Mouse (Mus musculus): ENCODE measurements around the gene Ifna4. TPM values are rescaled to one million over a fixed set of nuclear protein-coding genes. Genes with fewer than 3 reads are reported as not detected.

The Ifna4 gene
- polyA plus RNA-seq, 1 experiment from 2014 or later: not detected

DNA sequence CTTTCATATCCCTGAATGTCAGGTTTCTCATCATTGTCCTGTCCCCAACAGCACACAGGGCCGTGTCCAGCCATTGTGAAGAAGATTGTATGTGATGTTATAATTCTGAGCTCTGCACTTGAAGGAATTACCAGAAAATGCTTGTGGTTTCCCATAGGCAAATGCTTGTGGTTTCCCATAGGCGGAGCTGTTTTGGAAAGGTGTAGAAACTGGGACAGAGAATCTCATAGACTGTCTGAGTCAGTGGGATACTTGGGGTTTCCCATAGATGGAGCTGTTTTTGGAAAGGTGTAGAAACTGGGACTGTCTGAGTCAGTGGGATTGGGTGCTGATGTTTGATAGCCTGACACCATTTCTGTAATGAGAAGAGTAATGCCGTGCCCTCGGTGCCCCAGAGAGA is 34.9 kb downstream of the Ifna4 start:
- no peaks in the 10 kb centered on the region for H3K27me3 ChIP-seq (ENCODE audit: control insufficient read depth, insufficient read depth, low read depth, low read length)
- no peak overlapping the region for H3K4me2 ChIP-seq (ENCODE audit: low read depth, low read length)
- ATAC-seq (ENCODE audit: low read depth): no peak
- H3K4me1 ChIP-seq (ENCODE audit: control insufficient read depth, low read depth, low read length): peaks cover 25% of the 10 kb centered on the region
- no peak overlapping the region for H3K9ac ChIP-seq (ENCODE audit: low read depth, low read length)
- H3K27ac ChIP-seq (ENCODE audit: low read length): no peak overlapping the region
- H3K4me3 ChIP-seq (ENCODE audit: low read depth, low read length): no peak overlapping the region
- H3K36me3 ChIP-seq (ENCODE audit: control insufficient read depth, insufficient read depth): no peaks in the 10 kb centered on the region
- 52% methylated on average over 4 of the region's 4 CpGs for WGBS (ENCODE audit: insufficient replicate concordance)
- H3K9me3 ChIP-seq (replicated peaks; ENCODE audit: control insufficient read depth, low read length): no peaks in the 10 kb centered on the region

DNA sequence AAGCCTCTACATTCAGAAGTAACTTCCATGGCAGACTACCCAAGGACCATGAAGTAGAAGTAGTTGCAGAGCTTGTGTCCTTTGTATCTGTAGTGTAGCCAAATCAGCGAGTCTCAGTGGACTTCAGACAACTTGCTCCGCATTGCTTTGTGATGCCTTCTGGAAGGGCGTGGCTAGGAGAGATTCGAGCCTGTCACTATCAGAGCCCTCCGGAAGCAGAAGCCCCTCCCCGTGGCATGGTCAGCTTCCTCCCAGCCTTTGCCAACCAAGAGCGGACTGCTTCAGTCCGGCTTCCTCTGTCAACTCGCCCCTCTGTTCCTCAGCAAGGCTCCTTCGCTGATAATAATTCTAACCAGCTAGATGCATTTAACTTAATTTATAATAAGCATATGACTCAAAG is 36.6 kb downstream of the Ifna4 start:
- WGBS (ENCODE audit: insufficient replicate concordance): 14% methylated on average over 10 of the region's 10 CpGs
- H3K4me2 ChIP-seq (ENCODE audit: low read depth, low read length): peak overlapping the region; percentile 43
- no peak overlapping the region for H3K27ac ChIP-seq (ENCODE audit: low read length)
- peak; percentile 64 for ATAC-seq (ENCODE audit: low read depth)
- H3K4me1 ChIP-seq (ENCODE audit: control insufficient read depth, low read depth, low read length): peaks cover 25% of the 10 kb centered on the region
- H3K9me3 ChIP-seq (replicated peaks; ENCODE audit: control insufficient read depth, low read length): no peaks in the 10 kb centered on the region
- no peak overlapping the region for H3K4me3 ChIP-seq (ENCODE audit: low read depth, low read length)
- H3K36me3 ChIP-seq (ENCODE audit: control insufficient read depth, insufficient read depth): no peaks in the 10 kb centered on the region
- no peaks in the 10 kb centered on the region for H3K27me3 ChIP-seq (ENCODE audit: control insufficient read depth, insufficient read depth, low read depth, low read length)
- no peak overlapping the region for H3K9ac ChIP-seq (ENCODE audit: low read depth, low read length)

DNA sequence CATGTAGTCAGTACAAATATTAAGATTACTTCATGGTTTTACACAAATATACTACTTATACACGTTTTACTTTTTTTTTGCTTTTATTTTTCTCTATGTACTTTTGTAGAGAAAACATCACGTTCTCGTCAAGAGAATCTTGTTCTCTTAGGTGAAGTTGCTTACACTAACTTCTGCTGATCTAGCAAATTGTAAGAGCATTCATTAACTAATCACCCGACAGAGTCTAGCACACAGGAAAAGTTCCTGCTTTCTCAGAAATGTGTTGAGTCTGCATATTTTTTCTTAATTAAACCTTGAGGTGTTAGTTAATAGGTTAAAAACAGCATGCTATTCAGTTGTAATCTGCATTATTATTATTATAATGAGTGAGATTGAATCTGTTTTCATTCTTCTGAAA is 37.1 kb downstream of the Ifna4 start:
- Histone ChIP-seq H3K27ac (ENCODE audit: low read length) (no peak overlapping the region), H3K4me1 (ENCODE audit: control insufficient read depth, low read depth, low read length) (peaks cover 25% of the 10 kb centered on the region), H3K4me2 (ENCODE audit: low read depth, low read length) (no peak overlapping the region), H3K9ac (ENCODE audit: low read depth, low read length) (no peak overlapping the region), H3K36me3 (ENCODE audit: control insufficient read depth, insufficient read depth) (no peaks in the 10 kb centered on the region), H3K9me3 (replicated peaks; ENCODE audit: control insufficient read depth, low read length) (no peaks in the 10 kb centered on the region), H3K4me3 (ENCODE audit: low read depth, low read length) (no peak overlapping the region), H3K27me3 (ENCODE audit: control insufficient read depth, insufficient read depth, low read depth, low read length) (no peaks in the 10 kb centered on the region)
- WGBS (ENCODE audit: insufficient replicate concordance): 40% methylated on average over 4 of the region's 4 CpGs
- no peak for ATAC-seq (ENCODE audit: low read depth)

DNA sequence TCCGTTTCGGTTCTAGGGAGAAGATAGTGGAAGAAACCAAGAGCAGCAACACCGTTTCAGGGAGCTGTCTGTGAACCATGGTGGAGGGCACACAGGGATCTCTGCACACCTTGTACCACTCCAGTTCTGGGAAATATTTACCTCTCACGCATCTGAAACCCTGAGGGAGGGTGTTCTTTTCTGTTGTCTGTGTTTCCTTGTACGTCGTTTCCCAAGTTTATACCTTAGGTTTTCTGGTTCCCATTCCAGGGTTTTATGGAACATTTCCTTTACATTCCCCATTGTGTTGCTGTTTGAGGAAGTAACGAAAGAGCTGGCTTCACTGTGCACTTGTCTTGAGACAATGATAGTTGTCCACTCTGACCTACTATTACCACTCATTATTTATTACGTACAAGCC is 38.4 kb downstream of the Ifna4 start, which contains the start of gene Ifne:
Ifne (minus strand) TSS at position 101 of the 400 bp plus-strand sequence.
- no peak for ATAC-seq (ENCODE audit: low read depth)
- H3K9me3 ChIP-seq (replicated peaks; ENCODE audit: control insufficient read depth, low read length): no peaks in the 10 kb centered on the region
- no peak within 1 kb of the TSS for H3K9ac ChIP-seq (ENCODE audit: low read depth, low read length)
- H3K27ac ChIP-seq (ENCODE audit: low read length): no peak within 1 kb of the TSS
- H3K4me2 ChIP-seq (ENCODE audit: low read depth, low read length): no peak within 1 kb of the TSS
- peaks cover 24% of the 10 kb centered on the region for H3K4me1 ChIP-seq (ENCODE audit: control insufficient read depth, low read depth, low read length)
- H3K36me3 ChIP-seq (ENCODE audit: control insufficient read depth, insufficient read depth): no peaks in the 10 kb centered on the region
- WGBS (ENCODE audit: insufficient replicate concordance): 68% methylated on average over 8 of the region's 8 CpGs
- H3K4me3 ChIP-seq (ENCODE audit: low read depth, low read length): no peak within 1 kb of the TSS
- H3K27me3 ChIP-seq (ENCODE audit: control insufficient read depth, insufficient read depth, low read depth, low read length): no peaks in the 10 kb centered on the region

DNA sequence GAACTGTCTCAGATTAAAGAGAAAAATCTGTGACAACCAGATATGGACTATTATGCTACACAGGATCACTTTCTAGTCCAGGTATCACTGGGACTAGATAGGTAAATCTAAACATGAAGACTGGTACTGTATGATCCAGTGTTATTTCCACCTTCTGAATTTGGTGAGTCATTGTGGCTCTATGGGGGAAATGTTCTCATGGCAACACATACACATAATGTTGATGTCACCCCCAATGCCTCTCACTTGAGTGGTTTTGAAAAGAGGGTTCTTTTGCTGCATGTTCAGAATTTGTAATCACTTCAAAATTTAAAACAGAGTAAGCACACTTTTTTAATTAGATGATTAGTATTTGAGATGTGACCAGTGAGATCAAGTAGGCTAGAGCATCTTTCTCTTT is 46.6 kb downstream of the Ifna4 start:
- Histone ChIP-seq H3K4me3 (ENCODE audit: low read depth, low read length) (no peak overlapping the region), H3K27me3 (ENCODE audit: control insufficient read depth, insufficient read depth, low read depth, low read length) (no peaks in the 10 kb centered on the region), H3K4me2 (ENCODE audit: low read depth, low read length) (no peak overlapping the region), H3K9me3 (replicated peaks; ENCODE audit: control insufficient read depth, low read length) (no peaks in the 10 kb centered on the region), H3K27ac (ENCODE audit: low read length) (no peak overlapping the region), H3K36me3 (ENCODE audit: control insufficient read depth, insufficient read depth) (no peaks in the 10 kb centered on the region), H3K4me1 (ENCODE audit: control insufficient read depth, low read depth, low read length) (no peaks in the 10 kb centered on the region), H3K9ac (ENCODE audit: low read depth, low read length) (no peak overlapping the region)
- no peak for ATAC-seq (ENCODE audit: low read depth)

Other genes starting within 250 kb of the Ifna4 start
- not detected in 2 replicates for gene Ifna9, start 249.5 kb upstream of the Ifna4 start, polyA plus RNA-seq (2015; fragmentation: Nextera tagmentation; extraction: Ambion mirVana)
- not detected in 2 replicates for gene Ifna12, start 238.5 kb upstream of the Ifna4 start, polyA plus RNA-seq (2015; fragmentation: Nextera tagmentation; extraction: Ambion mirVana)
- gene C87499, start 207.4 kb upstream of the Ifna4 start, polyA plus RNA-seq (2015; fragmentation: Nextera tagmentation; extraction: Ambion mirVana): not detected in 2 replicates
- not detected in 2 replicates for gene Ifna13, start 197.4 kb upstream of the Ifna4 start, polyA plus RNA-seq (2015; fragmentation: Nextera tagmentation; extraction: Ambion mirVana)
- not detected in 2 replicates for gene Ifna16, start 164.9 kb upstream of the Ifna4 start, polyA plus RNA-seq (2015; fragmentation: Nextera tagmentation; extraction: Ambion mirVana)
- gene Ifna2, start 157.9 kb upstream of the Ifna4 start, polyA plus RNA-seq (2015; fragmentation: Nextera tagmentation; extraction: Ambion mirVana): not detected in 2 replicates
- gene Ifnab, start 150.5 kb upstream of the Ifna4 start, polyA plus RNA-seq (2015; fragmentation: Nextera tagmentation; extraction: Ambion mirVana): not detected in 2 replicates
- 0.25 and 0.32 TPM in 2 replicates for gene Gm26566, start 120.1 kb upstream of the Ifna4 start, polyA plus RNA-seq (2015; fragmentation: Nextera tagmentation; extraction: Ambion mirVana)
- 22.4 and 23.5 TPM in 2 replicates for gene Klhl9, start 119.4 kb upstream of the Ifna4 start, polyA plus RNA-seq (2015; fragmentation: Nextera tagmentation; extraction: Ambion mirVana)
- not detected in 2 replicates for gene Gm13271, start 87.0 kb upstream of the Ifna4 start, polyA plus RNA-seq (2015; fragmentation: Nextera tagmentation; extraction: Ambion mirVana)
- gene Gm13283, start 81.7 kb upstream of the Ifna4 start, polyA plus RNA-seq (2015; fragmentation: Nextera tagmentation; extraction: Ambion mirVana): 0.07 TPM in 1 of 2 replicates, not detected in the other
- gene Gm13290, start 68.0 kb upstream of the Ifna4 start, polyA plus RNA-seq (2015; fragmentation: Nextera tagmentation; extraction: Ambion mirVana): 0.11 TPM in 1 of 2 replicates, not detected in the other
- not detected in 2 replicates for gene Gm13289, start 64.9 kb upstream of the Ifna4 start, polyA plus RNA-seq (2015; fragmentation: Nextera tagmentation; extraction: Ambion mirVana)
- gene Gm13272, start 62.0 kb upstream of the Ifna4 start, polyA plus RNA-seq (2015; fragmentation: Nextera tagmentation; extraction: Ambion mirVana): not detected in 2 replicates
- not detected in 2 replicates for gene Ifnz, start 59.7 kb upstream of the Ifna4 start, polyA plus RNA-seq (2015; fragmentation: Nextera tagmentation; extraction: Ambion mirVana)
- not detected in 2 replicates for gene Gm13276, start 56.2 kb upstream of the Ifna4 start, polyA plus RNA-seq (2015; fragmentation: Nextera tagmentation; extraction: Ambion mirVana)
- not detected in 2 replicates for gene Gm13277, start 53.2 kb upstream of the Ifna4 start, polyA plus RNA-seq (2015; fragmentation: Nextera tagmentation; extraction: Ambion mirVana)
- not detected in 2 replicates for gene Gm13278, start 50.3 kb upstream of the Ifna4 start, polyA plus RNA-seq (2015; fragmentation: Nextera tagmentation; extraction: Ambion mirVana)
- not detected in 2 replicates for gene Gm13275, start 47.4 kb upstream of the Ifna4 start, polyA plus RNA-seq (2015; fragmentation: Nextera tagmentation; extraction: Ambion mirVana)
- not detected in 2 replicates for gene Gm13279, start 44.5 kb upstream of the Ifna4 start, polyA plus RNA-seq (2015; fragmentation: Nextera tagmentation; extraction: Ambion mirVana)
- gene Gm13285, start 42.2 kb upstream of the Ifna4 start, polyA plus RNA-seq (2015; fragmentation: Nextera tagmentation; extraction: Ambion mirVana): 0.15 and 0.23 TPM in 2 replicates
- gene Gm13287, start 38.6 kb upstream of the Ifna4 start, polyA plus RNA-seq (2015; fragmentation: Nextera tagmentation; extraction: Ambion mirVana): not detected in 2 replicates
- gene Gm13288, start 36.3 kb upstream of the Ifna4 start, polyA plus RNA-seq (2015; fragmentation: Nextera tagmentation; extraction: Ambion mirVana): not detected in 2 replicates
- gene Ifna7, start 25.6 kb upstream of the Ifna4 start, polyA plus RNA-seq (2015; fragmentation: Nextera tagmentation; extraction: Ambion mirVana): not detected in 2 replicates
- gene Ifna11, start 21.9 kb upstream of the Ifna4 start, polyA plus RNA-seq (2015; fragmentation: Nextera tagmentation; extraction: Ambion mirVana): not detected in 2 replicates
- gene Ifna6, start 14.4 kb upstream of the Ifna4 start, polyA plus RNA-seq (2015; fragmentation: Nextera tagmentation; extraction: Ambion mirVana): not detected in 2 replicates
- gene Ifna5, start 6.3 kb upstream of the Ifna4 start, polyA plus RNA-seq (2015; fragmentation: Nextera tagmentation; extraction: Ambion mirVana): not detected in 2 replicates
- gene Ifna1, start 8.2 kb downstream of the Ifna4 start, polyA plus RNA-seq (2015; fragmentation: Nextera tagmentation; extraction: Ambion mirVana): not detected in 2 replicates
- gene Ifne, start 38.3 kb downstream of the Ifna4 start, polyA plus RNA-seq (2015; fragmentation: Nextera tagmentation; extraction: Ambion mirVana): not detected in 2 replicates

Data from liver, embryonic 16.5 days (tissue).